Comparison of ENCODE assay signal across 12 mouse cellular contexts in the genomic region with DNA sequence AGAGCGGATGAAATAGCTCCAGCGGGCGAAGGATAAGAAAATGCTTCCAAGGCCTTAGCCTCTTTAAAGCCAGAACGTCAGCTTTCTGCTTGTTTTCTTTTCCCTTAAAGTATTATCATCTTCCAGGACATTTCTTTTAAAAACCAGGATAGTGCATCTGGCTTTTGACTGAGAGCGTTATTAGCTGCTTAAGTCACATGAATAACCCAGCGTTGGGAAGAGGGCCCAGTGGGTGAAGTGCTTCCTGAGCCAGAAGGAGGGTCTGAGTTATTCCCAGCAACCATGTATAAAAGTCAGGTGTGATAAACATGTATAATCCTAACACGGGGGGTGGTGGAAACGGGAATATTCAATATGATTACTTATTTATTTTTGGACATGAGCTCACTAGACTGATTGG.
DNase-seq lines count a peak whose midpoint lies in the region; ATAC-seq lines count a peak whose summit lies in the region.
"Had no signal": no experiment of that assay in that cellular context is flagged by ENCODE, and none has a peak within 500 bp of the region (broad histone marks: within the 10 kb centered on the region; RNA-seq: fewer than 3 reads in every experiment).

No protein-coding gene starts in this region.

- no peaks in the 10 kb centered on the region for H3K9me3 ChIP-seq in forebrain, embryonic 10.5 days
- H3K9me3 ChIP-seq in forebrain, embryonic 11.5 days (ENCODE audit: control insufficient read depth, low read length): no peaks in the 10 kb centered on the region
- H3K9me3 ChIP-seq in kidney, embryonic 16.5 days (ENCODE audit: low read length): no peaks in the 10 kb centered on the region
- H3K9me3 ChIP-seq in midbrain, embryonic 14.5 days (ENCODE audit: control insufficient read depth, low read length): no peaks in the 10 kb centered on the region
- no peaks in the 10 kb centered on the region for H3K9me3 ChIP-seq in midbrain, embryonic 10.5 days (replicated peaks)
- H3K9me3 ChIP-seq in stomach, embryonic 16.5 days (replicated peaks; ENCODE audit: control insufficient read depth, low read length): no peaks in the 10 kb centered on the region
- H3K9me3 ChIP-seq: forebrain, embryonic 15.5 days had no signal

- WGBS in forebrain, embryonic 10.5 days: 78% methylated on average over 8 of the region's 8 CpGs
- WGBS in forebrain, embryonic 11.5 days: 75% methylated on average over 8 of the region's 8 CpGs
- WGBS in kidney, embryonic 16.5 days: 67% methylated on average over 8 of the region's 8 CpGs
- WGBS in midbrain, embryonic 14.5 days: 67% methylated on average over 8 of the region's 8 CpGs
- WGBS in midbrain, embryonic 10.5 days: 82% methylated on average over 8 of the region's 8 CpGs
- 57% methylated on average over 8 of the region's 8 CpGs for WGBS in stomach, embryonic 16.5 days

- H3K4me3 ChIP-seq in forebrain, embryonic 10.5 days: no peak overlapping the region
- no peak overlapping the region for H3K4me3 ChIP-seq in forebrain, embryonic 11.5 days (ENCODE audit: low read depth, low read length)
- no peak overlapping the region for H3K4me3 ChIP-seq in kidney, embryonic 16.5 days (ENCODE audit: low read length)
- H3K4me3 ChIP-seq in midbrain, embryonic 14.5 days (replicated peaks; ENCODE audit: low read depth, low read length): no peak overlapping the region
- H3K4me3 ChIP-seq in midbrain, embryonic 10.5 days: no peak overlapping the region
- H3K4me3 ChIP-seq in stomach, embryonic 16.5 days (replicated peaks; ENCODE audit: low read length): no peak overlapping the region
- H3K4me3 ChIP-seq: forebrain, embryonic 15.5 days had no signal

- peaks cover 38% of the 10 kb centered on the region for H3K4me1 ChIP-seq in forebrain, embryonic 10.5 days
- peaks cover 12% of the 10 kb centered on the region for H3K4me1 ChIP-seq in forebrain, embryonic 11.5 days (replicated peaks; ENCODE audit: control insufficient read depth, insufficient read depth, low read length)
- peaks cover 56% of the 10 kb centered on the region for H3K4me1 ChIP-seq in kidney, embryonic 16.5 days (ENCODE audit: insufficient read depth, low read length)
- peaks cover 16% of the 10 kb centered on the region; the same call in 1 of the 2 replicates for H3K4me1 ChIP-seq in midbrain, embryonic 14.5 days (ENCODE audit: control insufficient read depth, insufficient read depth, low read length)
- peaks cover 35% of the 10 kb centered on the region for H3K4me1 ChIP-seq in midbrain, embryonic 10.5 days
- H3K4me1 ChIP-seq in stomach, embryonic 16.5 days (ENCODE audit: control insufficient read depth, insufficient read depth, low read length): peaks cover 39% of the 10 kb centered on the region

- ATAC-seq in forebrain, embryonic 11.5 days (replicated peaks; ENCODE audit: low FRiP score): no peak
- no peak for ATAC-seq in kidney, embryonic 16.5 days (ENCODE audit: low FRiP score, low TSS enrichment)
- ATAC-seq in midbrain, embryonic 14.5 days (ENCODE audit: low FRiP score, low TSS enrichment): no peak
- ATAC-seq in stomach, embryonic 16.5 days (ENCODE audit: insufficient read depth, low FRiP score): no peak
- no peak for ATAC-seq in cerebellum, adult (ENCODE audit: insufficient number of reproducible peaks, low FRiP score, low TSS enrichment)
- ATAC-seq: activated CD4-positive, CD25-positive, alpha-beta regulatory T cell, adult 4 months; forebrain, embryonic 15.5 days had no signal

- H3K4me2 ChIP-seq in forebrain, embryonic 11.5 days (ENCODE audit: low read depth, low read length, severe bottlenecking): no peak overlapping the region
- no peak overlapping the region for H3K4me2 ChIP-seq in kidney, embryonic 16.5 days (replicated peaks; ENCODE audit: low read depth, low read length)
- no peak overlapping the region for H3K4me2 ChIP-seq in midbrain, embryonic 14.5 days (ENCODE audit: low read length)
- H3K4me2 ChIP-seq in stomach, embryonic 16.5 days (ENCODE audit: low read depth, low read length): no peak overlapping the region
- H3K4me2 ChIP-seq: forebrain, embryonic 15.5 days had no signal

- peak overlapping the region; percentile 42; the same call in 1 of the 2 replicates for H3K27ac ChIP-seq in forebrain, embryonic 10.5 days
- H3K27ac ChIP-seq in forebrain, embryonic 11.5 days (ENCODE audit: low read depth, low read length): no peak overlapping the region
- H3K27ac ChIP-seq in kidney, embryonic 16.5 days (ENCODE audit: low read length): peak overlapping the region; percentile 70
- no peak overlapping the region for H3K27ac ChIP-seq in midbrain, embryonic 14.5 days (replicated peaks; ENCODE audit: low read depth, low read length)
- H3K27ac ChIP-seq in midbrain, embryonic 10.5 days (replicated peaks): no peak overlapping the region
- H3K27ac ChIP-seq in stomach, embryonic 16.5 days (ENCODE audit: low read length): peak overlapping the region; percentile 6; the same call in 1 of the 2 replicates
- H3K27ac ChIP-seq: forebrain, embryonic 15.5 days had no signal

- H3K9ac ChIP-seq in forebrain, embryonic 11.5 days (ENCODE audit: low read length): no peak overlapping the region; the same call in 1 of the 2 replicates
- no peak overlapping the region for H3K9ac ChIP-seq in kidney, embryonic 16.5 days (replicated peaks; ENCODE audit: low read length)
- no peak overlapping the region for H3K9ac ChIP-seq in midbrain, embryonic 14.5 days (replicated peaks; ENCODE audit: low read length)
- H3K9ac ChIP-seq in stomach, embryonic 16.5 days (ENCODE audit: low read length): 0 out of 2 replicates have a peak overlapping the region, but pooled peaks have one; percentile 10
- H3K9ac ChIP-seq: forebrain, embryonic 15.5 days had no signal

- no peaks in the 10 kb centered on the region for H3K27me3 ChIP-seq in forebrain, embryonic 10.5 days (ENCODE audit: poor library complexity, severe bottlenecking)
- H3K27me3 ChIP-seq in forebrain, embryonic 11.5 days (ENCODE audit: control insufficient read depth, insufficient read depth, low read length): no peaks in the 10 kb centered on the region
- H3K27me3 ChIP-seq in kidney, embryonic 16.5 days (ENCODE audit: insufficient read depth, low read length): no peaks in the 10 kb centered on the region
- no peaks in the 10 kb centered on the region for H3K27me3 ChIP-seq in midbrain, embryonic 14.5 days (ENCODE audit: control insufficient read depth, insufficient read depth, low read length)
- H3K27me3 ChIP-seq in midbrain, embryonic 10.5 days (ENCODE audit: low read depth, poor library complexity, severe bottlenecking): no peaks in the 10 kb centered on the region
- no peaks in the 10 kb centered on the region for H3K27me3 ChIP-seq in stomach, embryonic 16.5 days (ENCODE audit: control insufficient read depth, insufficient read depth, low read length)
- H3K27me3 ChIP-seq: forebrain, embryonic 15.5 days had no signal

- no peaks in the 10 kb centered on the region for H3K36me3 ChIP-seq in forebrain, embryonic 10.5 days (replicated peaks)
- H3K36me3 ChIP-seq in forebrain, embryonic 11.5 days (ENCODE audit: control insufficient read depth, insufficient read depth, low read length): no peaks in the 10 kb centered on the region
- no peaks in the 10 kb centered on the region for H3K36me3 ChIP-seq in kidney, embryonic 16.5 days (ENCODE audit: insufficient read depth, low read length)
- H3K36me3 ChIP-seq in midbrain, embryonic 14.5 days (ENCODE audit: control insufficient read depth, insufficient read depth, low read length): no peaks in the 10 kb centered on the region
- H3K36me3 ChIP-seq in midbrain, embryonic 10.5 days: no peaks in the 10 kb centered on the region
- no peaks in the 10 kb centered on the region for H3K36me3 ChIP-seq in stomach, embryonic 16.5 days (ENCODE audit: control insufficient read depth, insufficient read depth, low read length)
- H3K36me3 ChIP-seq: forebrain, embryonic 15.5 days had no signal

- no peak for DNase-seq in forebrain, embryonic 10.5 days (ENCODE audit: extremely low spot score, low spot score)
- no peak for DNase-seq in forebrain, embryonic 11.5 days (ENCODE audit: low spot score)
- no peak for DNase-seq in kidney, postnatal 25 days
- peak; percentile 26 for DNase-seq in midbrain, embryonic 14.5 days
- DNase-seq in midbrain, embryonic 10.5 days (ENCODE audit: low spot score): no peak
- DNase-seq: B cell, adult 2 months; spleen, adult 18-20 months had no signal

Comparison
In these comparisons a context has a peak if more than half of its experiments do, and no peak if none do; other contexts are left out.
1. H3K27ac ChIP-seq: peak in forebrain, embryonic 10.5 days (single experiment), kidney, embryonic 16.5 days (single experiment) and stomach, embryonic 16.5 days (single experiment); none in forebrain, embryonic 11.5 days (single experiment), midbrain, embryonic 14.5 days (single experiment) and midbrain, embryonic 10.5 days (single experiment).